Mouse (Mus musculus) olfactory bulb, adult 2 months (tissue): ENCODE data around the gene Prpf19. TPM values are rescaled to one million over a fixed set of nuclear protein-coding genes. Genes with fewer than 3 reads are reported as not detected.

ENCODE experiments used
- H3K27ac ChIP-seq: fragments of 200-500 bp; 2 replicates; pipeline ENCODE4 v1.5.1; 2012; ENCODE audit warnings: low read depth, low read length; ENCODE audit not compliant: insufficient read depth
- H3K4me1 ChIP-seq: fragments of 200-500 bp; 2 replicates; pipeline ENCODE4 v1.6.1; 2012; ENCODE audit warnings: low read length; ENCODE audit not compliant: control insufficient read depth, insufficient read depth
- H3K4me3 ChIP-seq: fragments of 200-500 bp; 2 replicates; pipeline ENCODE4 v1.5.1; 2012; ENCODE audit warnings: mild to moderate bottlenecking, low read depth, low read length, moderate library complexity; ENCODE audit not compliant: insufficient read depth
- CTCF ChIP-seq: fragments of 200-500 bp; IDR thresholded peaks from 2 replicates; pipeline ENCODE4 v1.5.1; 2012; ENCODE audit warnings: low read depth, mild to moderate bottlenecking, low read length, moderate library complexity; ENCODE audit not compliant: insufficient read depth
- POLR2A ChIP-seq: fragments of 200-500 bp; IDR thresholded peaks from 2 replicates; pipeline ENCODE4 v1.6.1; 2012; ENCODE audit warnings: mild to moderate bottlenecking, low read depth, low read length, moderate library complexity; ENCODE audit not compliant: insufficient read depth
- WGBS: fragments of 180-500 bp; shearing (Covaris S2); methylation state at CpG from one replicate; pipeline ENCODE4 v1.1.7; 2018; 5-methylcytosine and 5-hydroxymethylcytosine counted together
- polyA plus RNA-seq: library from polyadenylated mRNA; stranded (reverse); fragments of >200 nt; gene quantifications from 2 replicates; pipeline ENCODE4 v1.2.4, GENCODE M21; 2012; ENCODE audit warnings: low replicate concordance; ENCODE audit not compliant: missing spikeins, insufficient read depth, insufficient read length

Gene Prpf19
- polyA plus RNA-seq, 1 experiment, result 125 TPM

- 90% methylated on average over 3 of the region's 3 CpGs for WGBS
- Histone ChIP-seq H3K4me1 (peaks cover 28% of the 10 kb centered on the region), H3K4me3 (no peak overlapping the region), H3K27ac (no peak overlapping the region)
- TF ChIP-seq CTCF, result no peak
- no peak for TF ChIP-seq POLR2A
These were observed 48.9 kb downstream of the Prpf19 start for GRCm38 (mm10) chr19:10943955-10944354.

GRCm38 (mm10) chr19:10946506-10946905 lies 51.5 kb downstream of the Prpf19 start:
- WGBS, result 79% methylated on average over 3 of the region's 3 CpGs
- H3K4me3 ChIP-seq, result no peak overlapping the region
- peaks cover 16% of the 10 kb centered on the region for H3K4me1 ChIP-seq
- no peak for TF ChIP-seq CTCF
- no peak for TF ChIP-seq POLR2A
- H3K27ac ChIP-seq, result no peak overlapping the region

GRCm38 (mm10) chr19:10947219-10947618 lies 52.2 kb downstream of the Prpf19 start:
- Histone ChIP-seq H3K4me3 (no peak overlapping the region), H3K27ac (no peak overlapping the region), H3K4me1 (peaks cover 16% of the 10 kb centered on the region)
- WGBS, result 84% methylated on average over 5 of the region's 5 CpGs
- TF ChIP-seq POLR2A (no peak), CTCF (no peak)

- 1% methylated on average over 20 of the region's 20 CpGs for WGBS
- Histone ChIP-seq H3K27ac (no peak overlapping the region), H3K4me3 (peak overlapping the region; percentile 52), H3K4me1 (peaks cover 19% of the 10 kb centered on the region)
- TF ChIP-seq CTCF (no peak), POLR2A (no peak)
These were observed 53.4 kb downstream of the Prpf19 start for GRCm38 (mm10) chr19:10948416-10948815.

- 0 out of 2 replicates have a peak, but pooled peaks have one; percentile 16 for TF ChIP-seq POLR2A
- no peak for TF ChIP-seq CTCF
- WGBS, result under 1% methylated on average over 30 of the region's 30 CpGs
- H3K4me1 ChIP-seq, result peaks cover 19% of the 10 kb centered on the region
- peak within 1 kb of the TSS; percentile 41; the same call in 1 of the 2 replicates for H3K27ac ChIP-seq
- peak within 1 kb of the TSS; percentile 52 for H3K4me3 ChIP-seq
These were observed 54.1 kb downstream of the Prpf19 start, which contains the start of gene Ccdc86 for GRCm38 (mm10) chr19:10949112-10949511. Ccdc86 (minus strand) TSS chr19:10949266.

- Histone ChIP-seq H3K27ac (peak overlapping the region; percentile 41; the same call in 1 of the 2 replicates), H3K4me1 (peaks cover 19% of the 10 kb centered on the region), H3K4me3 (peak overlapping the region; percentile 25)
- WGBS, result 20% methylated on average over 9 of the region's 9 CpGs
- no peak for TF ChIP-seq CTCF
- TF ChIP-seq POLR2A, result no peak
These were observed 54.5 kb downstream of the Prpf19 start for GRCm38 (mm10) chr19:10949558-10949957.

- H3K4me1 ChIP-seq, result peaks cover 12% of the 10 kb centered on the region
- H3K4me3 ChIP-seq, result no peak overlapping the region
- 33% methylated on average over 11 of the region's 11 CpGs for WGBS
- TF ChIP-seq CTCF (no peak), POLR2A (no peak)
- H3K27ac ChIP-seq, result no peak overlapping the region; the same call in 1 of the 2 replicates
These were observed 57.2 kb downstream of the Prpf19 start for GRCm38 (mm10) chr19:10952021-10952939.

Other genes with a start within 250 kb of the Prpf19 start
- not detected in 2 replicates for gene Pga5, start 217.2 kb upstream of the Prpf19 start, polyA plus RNA-seq
- gene Vps37c, start 206.5 kb upstream of the Prpf19 start, polyA plus RNA-seq, result not detected in 2 replicates
- not detected in 2 replicates for gene Cd5, start 156.2 kb upstream of the Prpf19 start, polyA plus RNA-seq
- not detected in 2 replicates for gene Cd6, start 65.2 kb upstream of the Prpf19 start, polyA plus RNA-seq
- not detected in 2 replicates for gene Slc15a3, start 55.5 kb upstream of the Prpf19 start, polyA plus RNA-seq
- not detected in 2 replicates for gene Tmem132a, start 25.3 kb upstream of the Prpf19 start, polyA plus RNA-seq
- gene Tmem109, start 13.2 kb upstream of the Prpf19 start, polyA plus RNA-seq, result not detected in 2 replicates
- not detected in 2 replicates for gene Zp1, start 25.4 kb downstream of the Prpf19 start, polyA plus RNA-seq
- not detected in 2 replicates for gene Ptgdr2, start 41.9 kb downstream of the Prpf19 start, polyA plus RNA-seq
- gene Ccdc86, start 54.0 kb downstream of the Prpf19 start, polyA plus RNA-seq, result not detected in 2 replicates
- gene Ms4a10, start 79.4 kb downstream of the Prpf19 start, polyA plus RNA-seq, result not detected in 2 replicates
- gene Ms4a15, start 98.0 kb downstream of the Prpf19 start, polyA plus RNA-seq, result not detected in 2 replicates
- gene Ms4a18, start 122.8 kb downstream of the Prpf19 start, polyA plus RNA-seq, result not detected in 2 replicates
- not detected in 2 replicates for gene Ms4a8a, start 185.9 kb downstream of the Prpf19 start, polyA plus RNA-seq
- not detected in 2 replicates for gene 1700017D01Rik, start 235.6 kb downstream of the Prpf19 start, polyA plus RNA-seq